Mouse (Mus musculus): Measurements from ENCODE around the gene Ntrk1. TPM values are rescaled to one million over a fixed set of nuclear protein-coding genes. Genes with fewer than 3 reads are reported as not detected.

Ntrk1 gene
- polyA plus RNA-seq, 1 experiment: not detected

DNA sequence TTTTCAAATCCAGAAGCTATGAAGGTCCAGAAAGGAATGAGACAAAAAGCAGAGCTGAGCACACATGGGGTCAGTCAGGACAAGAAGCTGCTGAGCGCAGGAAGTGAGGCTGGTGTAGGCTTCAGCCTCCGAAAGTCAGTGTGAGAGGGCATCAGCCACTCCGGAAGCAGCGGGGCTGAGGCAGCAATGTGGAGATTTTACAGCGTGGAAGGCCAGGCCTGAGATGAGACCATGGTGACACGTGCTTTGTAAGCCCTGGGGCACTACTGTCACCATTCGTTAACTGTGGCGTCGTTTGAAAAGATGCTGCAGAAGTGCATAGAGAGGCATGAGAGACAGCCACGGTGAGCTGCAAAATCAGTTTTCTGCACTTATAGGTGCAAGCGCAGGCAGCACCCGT is 23.3 kb upstream of the Ntrk1 start:
- no peak overlapping the region for H3K4me3 ChIP-seq (replicated peaks; ENCODE audit: control insufficient read depth, low read depth, low read length)
- no peaks in the 10 kb centered on the region for H3K4me1 ChIP-seq (ENCODE audit: control insufficient read depth, insufficient read depth, low read length)
- no peak for TF ChIP-seq POLR2A (IDR thresholded peaks at IDR 0.05; ENCODE audit: borderline replicate concordance, control insufficient read depth, low read depth, low read length)
- TF ChIP-seq CTCF (IDR thresholded peaks at IDR 0.05; ENCODE audit: control insufficient read depth, insufficient read depth, low read length): no peak
- 73% methylated on average over 12 of the region's 12 CpGs for WGBS
- H3K27ac ChIP-seq (ENCODE audit: control insufficient read depth, insufficient read depth, low read depth, low read length, poor library complexity): no peak overlapping the region

DNA sequence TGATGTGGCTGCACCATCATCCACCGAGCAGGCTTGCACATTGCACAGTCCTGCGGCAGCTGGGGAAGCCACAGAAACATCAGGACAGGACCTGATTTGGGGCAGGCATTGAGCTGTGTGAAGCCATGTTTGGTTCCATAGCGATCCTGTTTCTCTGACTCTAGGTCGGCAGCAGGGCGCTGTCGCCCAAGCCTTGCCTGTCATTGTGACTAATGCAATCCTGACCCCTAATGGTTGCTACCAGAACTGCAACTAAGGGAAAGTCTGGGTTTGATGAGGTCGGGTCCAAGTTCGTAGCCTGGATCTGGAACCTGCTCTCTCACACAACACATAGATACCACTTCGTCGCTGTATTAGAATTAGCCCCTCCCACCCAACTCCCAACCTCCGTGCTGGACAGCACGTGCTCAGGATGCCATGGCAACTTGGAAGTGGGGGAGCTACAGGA is 21.7 kb upstream of the Ntrk1 start:
- Histone ChIP-seq H3K4me1 (ENCODE audit: control insufficient read depth, insufficient read depth, low read length) (no peaks in the 10 kb centered on the region), H3K27ac (ENCODE audit: control insufficient read depth, insufficient read depth, low read depth, low read length, poor library complexity) (no peak overlapping the region), H3K4me3 (replicated peaks; ENCODE audit: control insufficient read depth, low read depth, low read length) (no peak overlapping the region)
- 3% methylated on average over 12 of the region's 12 CpGs for WGBS
- TF ChIP-seq CTCF (IDR thresholded peaks at IDR 0.05; ENCODE audit: control insufficient read depth, insufficient read depth, low read length) (peak; percentile 77), POLR2A (IDR thresholded peaks at IDR 0.05; ENCODE audit: borderline replicate concordance, control insufficient read depth, low read depth, low read length) (no peak)

DNA sequence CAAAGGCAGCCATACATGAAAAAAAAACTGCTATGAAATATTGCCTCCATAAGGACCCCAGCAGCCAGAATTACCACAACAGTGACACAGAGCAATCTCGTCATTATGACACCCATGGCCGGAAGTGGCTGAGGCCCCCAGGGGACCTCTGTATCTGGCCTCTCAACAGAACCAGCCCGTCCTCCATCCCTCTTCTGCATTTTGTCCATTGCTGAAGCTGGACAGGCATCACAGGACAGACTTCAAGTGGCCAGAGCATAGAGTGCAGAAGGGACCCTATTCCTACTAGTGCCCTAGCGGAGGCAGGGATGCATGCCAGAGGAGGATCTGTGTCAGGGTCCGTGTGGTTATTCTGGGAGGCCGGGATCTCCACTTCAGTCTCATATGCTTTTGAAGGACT is 21.2 kb upstream of the Ntrk1 start:
- Histone ChIP-seq H3K4me1 (ENCODE audit: control insufficient read depth, insufficient read depth, low read length) (no peaks in the 10 kb centered on the region), H3K27ac (ENCODE audit: control insufficient read depth, insufficient read depth, low read depth, low read length, poor library complexity) (no peak overlapping the region), H3K4me3 (replicated peaks; ENCODE audit: control insufficient read depth, low read depth, low read length) (no peak overlapping the region)
- TF ChIP-seq POLR2A (IDR thresholded peaks at IDR 0.05; ENCODE audit: borderline replicate concordance, control insufficient read depth, low read depth, low read length): no peak
- TF ChIP-seq CTCF (IDR thresholded peaks at IDR 0.05; ENCODE audit: control insufficient read depth, insufficient read depth, low read length): no peak
- WGBS: 52% methylated on average over 6 of the region's 6 CpGs

DNA sequence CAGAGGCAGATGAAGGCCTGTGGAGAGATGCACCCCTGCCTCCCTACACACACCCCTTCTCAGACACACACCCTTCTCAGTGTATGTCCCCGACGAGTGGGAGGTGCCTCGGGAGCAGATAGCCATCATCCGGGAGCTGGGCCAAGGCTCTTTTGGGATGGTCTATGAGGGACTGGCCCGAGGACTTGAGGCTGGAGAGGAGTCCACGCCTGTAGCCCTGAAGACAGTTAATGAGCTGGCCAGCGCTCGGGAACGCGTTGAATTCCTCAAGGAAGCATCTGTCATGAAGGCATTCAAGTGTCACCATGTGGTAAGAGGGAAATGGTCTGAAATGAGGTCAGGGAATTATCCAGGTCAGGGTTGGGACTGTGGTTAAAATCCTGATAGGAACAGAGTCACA is 17.9 kb upstream of the Ntrk1 start:
- TF ChIP-seq CTCF (IDR thresholded peaks at IDR 0.05; ENCODE audit: control insufficient read depth, insufficient read depth, low read length) (no peak), POLR2A (IDR thresholded peaks at IDR 0.05; ENCODE audit: borderline replicate concordance, control insufficient read depth, low read depth, low read length) (no peak)
- Histone ChIP-seq H3K27ac (ENCODE audit: control insufficient read depth, insufficient read depth, low read depth, low read length, poor library complexity) (no peak overlapping the region), H3K4me1 (ENCODE audit: control insufficient read depth, insufficient read depth, low read length) (no peaks in the 10 kb centered on the region), H3K4me3 (replicated peaks; ENCODE audit: control insufficient read depth, low read depth, low read length) (no peak overlapping the region)
- 64% methylated on average over 10 of the region's 10 CpGs for WGBS

DNA sequence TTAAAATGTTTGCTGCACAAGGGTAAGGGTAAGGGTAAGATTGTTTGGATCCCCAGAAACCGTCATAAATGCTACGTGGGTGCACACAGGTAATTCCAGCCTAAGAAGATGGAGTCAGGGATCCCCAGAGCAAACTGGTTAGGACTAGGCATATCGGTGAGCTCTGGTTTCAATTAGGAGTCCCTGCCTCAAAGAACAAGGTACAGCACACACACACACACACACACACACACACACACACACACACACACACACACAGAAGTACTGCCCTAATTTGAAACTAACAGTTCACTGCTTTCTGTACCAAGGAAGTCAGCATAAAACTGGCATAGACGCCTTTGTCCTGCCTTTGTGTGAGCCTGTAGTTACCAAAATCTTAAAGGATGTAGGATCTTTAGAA is 17.5 kb upstream of the Ntrk1 start:
- Histone ChIP-seq H3K4me3 (replicated peaks; ENCODE audit: control insufficient read depth, low read depth, low read length) (no peak overlapping the region), H3K27ac (ENCODE audit: control insufficient read depth, insufficient read depth, low read depth, low read length, poor library complexity) (no peak overlapping the region), H3K4me1 (ENCODE audit: control insufficient read depth, insufficient read depth, low read length) (no peaks in the 10 kb centered on the region)
- WGBS: 59% methylated on average over 4 of the region's 4 CpGs
- no peak for TF ChIP-seq POLR2A (IDR thresholded peaks at IDR 0.05; ENCODE audit: borderline replicate concordance, control insufficient read depth, low read depth, low read length)
- TF ChIP-seq CTCF (IDR thresholded peaks at IDR 0.05; ENCODE audit: control insufficient read depth, insufficient read depth, low read length): no peak

DNA sequence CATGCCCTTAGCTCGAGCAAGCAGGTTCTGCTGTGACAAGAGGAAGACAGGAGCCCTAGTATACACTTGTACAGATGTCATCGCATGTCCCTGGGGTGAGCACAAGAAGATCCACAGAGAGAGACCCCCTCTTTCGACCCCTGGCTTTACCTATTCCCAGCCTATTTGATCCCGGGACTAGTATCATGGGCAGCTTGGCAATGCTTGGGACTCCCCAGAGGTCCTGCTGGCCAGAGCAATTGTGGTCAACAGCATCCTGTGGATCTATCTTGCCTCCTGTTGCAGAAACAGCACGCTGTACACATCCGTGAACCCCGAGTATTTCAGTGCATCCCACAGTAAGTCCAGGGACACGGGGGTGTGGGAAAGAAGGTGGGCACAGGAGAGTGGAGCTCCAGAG is 16.3 kb upstream of the Ntrk1 start:
- no peaks in the 10 kb centered on the region for H3K4me1 ChIP-seq (ENCODE audit: control insufficient read depth, insufficient read depth, low read length)
- 67% methylated on average over 8 of the region's 8 CpGs for WGBS
- TF ChIP-seq POLR2A (IDR thresholded peaks at IDR 0.05; ENCODE audit: borderline replicate concordance, control insufficient read depth, low read depth, low read length) (no peak), CTCF (IDR thresholded peaks at IDR 0.05; ENCODE audit: control insufficient read depth, insufficient read depth, low read length) (no peak)
- H3K4me3 ChIP-seq (replicated peaks; ENCODE audit: control insufficient read depth, low read depth, low read length): no peak overlapping the region
- H3K27ac ChIP-seq (ENCODE audit: control insufficient read depth, insufficient read depth, low read depth, low read length, poor library complexity): no peak overlapping the region

DNA sequence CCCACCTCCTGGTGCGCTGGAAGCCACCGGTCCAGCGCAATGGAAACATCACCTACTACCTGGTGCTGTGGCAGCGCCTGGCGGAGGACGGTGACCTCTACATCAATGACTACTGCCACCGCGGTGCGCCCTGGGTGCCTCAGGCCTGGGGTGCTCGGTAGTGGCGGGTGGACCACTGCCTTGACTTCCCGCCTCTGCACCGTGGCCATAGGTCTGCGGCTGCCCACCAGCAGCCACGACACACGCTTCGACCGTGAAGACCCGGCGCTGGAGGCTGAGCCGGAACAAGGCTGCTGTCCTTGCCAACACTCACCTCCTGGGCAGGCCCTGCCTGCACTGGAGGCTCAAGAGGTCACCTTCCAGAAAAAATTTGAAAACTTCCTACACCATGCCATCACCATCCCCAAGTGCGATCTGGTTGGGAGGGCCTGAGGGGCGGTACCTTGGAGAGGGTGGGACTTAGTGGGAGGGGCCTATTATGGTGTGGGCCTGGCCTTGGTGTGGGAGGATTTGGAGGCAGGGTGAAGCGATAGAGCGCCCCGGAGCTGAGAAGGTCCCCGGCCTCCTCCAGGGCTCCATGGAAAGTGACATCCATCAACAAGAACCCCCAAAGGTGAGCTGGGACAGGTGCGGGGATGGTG is 14.5 kb upstream of the Ntrk1 start:
- no peak for TF ChIP-seq POLR2A (IDR thresholded peaks at IDR 0.05; ENCODE audit: borderline replicate concordance, control insufficient read depth, low read depth, low read length)
- no peak for TF ChIP-seq CTCF (IDR thresholded peaks at IDR 0.05; ENCODE audit: control insufficient read depth, insufficient read depth, low read length)
- Histone ChIP-seq H3K4me3 (replicated peaks; ENCODE audit: control insufficient read depth, low read depth, low read length) (no peak overlapping the region), H3K4me1 (ENCODE audit: control insufficient read depth, insufficient read depth, low read length) (no peaks in the 10 kb centered on the region), H3K27ac (ENCODE audit: control insufficient read depth, insufficient read depth, low read depth, low read length, poor library complexity) (no peak overlapping the region)
- 19% methylated on average over 28 of the region's 28 CpGs for WGBS

DNA sequence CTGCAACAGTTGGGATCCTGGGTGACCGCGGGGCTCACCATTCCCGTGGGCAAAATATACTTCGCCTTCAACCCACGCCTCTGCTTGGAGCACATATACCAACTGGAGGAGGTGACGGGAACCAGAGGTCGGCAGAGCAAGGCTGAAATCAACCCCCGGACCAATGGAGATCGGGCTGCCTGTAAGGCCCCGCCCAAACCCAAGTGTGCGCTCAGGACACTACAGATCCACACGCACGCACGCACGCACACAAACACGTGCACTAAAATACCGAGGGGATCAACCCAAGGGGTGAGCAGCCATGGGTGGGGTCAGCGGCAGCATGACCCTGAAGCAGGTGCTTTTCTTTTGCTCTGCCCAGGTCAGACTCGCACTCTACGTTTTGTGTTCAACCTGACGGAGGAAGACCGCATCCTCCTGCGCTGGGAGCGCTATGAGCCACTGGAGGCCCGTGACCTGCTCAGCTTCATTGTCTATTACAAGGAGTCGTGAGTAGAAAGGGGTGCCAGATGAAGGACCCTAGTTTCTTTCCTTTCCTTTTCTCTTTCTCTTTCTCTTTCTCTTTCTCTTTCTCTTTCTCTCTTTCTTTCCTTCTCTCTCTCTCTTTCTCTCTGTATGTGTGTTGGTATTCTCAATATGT is 9.2 kb upstream of the Ntrk1 start:
- no peak for TF ChIP-seq POLR2A (IDR thresholded peaks at IDR 0.05; ENCODE audit: borderline replicate concordance, control insufficient read depth, low read depth, low read length)
- TF ChIP-seq CTCF (IDR thresholded peaks at IDR 0.05; ENCODE audit: control insufficient read depth, insufficient read depth, low read length): no peak
- Histone ChIP-seq H3K27ac (ENCODE audit: control insufficient read depth, insufficient read depth, low read depth, low read length, poor library complexity) (no peak overlapping the region), H3K4me1 (ENCODE audit: control insufficient read depth, insufficient read depth, low read length) (no peaks in the 10 kb centered on the region), H3K4me3 (replicated peaks; ENCODE audit: control insufficient read depth, low read depth, low read length) (peak overlapping the region; percentile 29)
- whole genome bisulfite sequencing: 2% methylated on average over 26 of the region's 26 CpGs

Data from bone marrow, adult 2 months (tissue).